Mouse (Mus musculus): ENCODE data around the gene Nrp2. TPM values are rescaled to one million over a fixed set of nuclear protein-coding genes. Genes with fewer than 3 reads are reported as not detected.

The Nrp2 gene
- polyA plus RNA-seq, 1 experiment from 2014 or later = 29.3 TPM

- Histone ChIP-seq H3K4me3 (ENCODE audit: low read depth, low read length) (no peak overlapping the region), H3K4me2 (replicated peaks; ENCODE audit: low read depth, low read length) (no peak overlapping the region), H3K9ac (ENCODE audit: low read depth, low read length) (no peak overlapping the region), H3K27ac (ENCODE audit: low read depth, low read length) (no peak overlapping the region), H3K36me3 (ENCODE audit: control insufficient read depth, insufficient read depth, low read length) (no peaks in the 10 kb centered on the region), H3K9me3 (ENCODE audit: control insufficient read depth, low read length) (no peaks in the 10 kb centered on the region), H3K4me1 (replicated peaks; ENCODE audit: control insufficient read depth, insufficient read depth, low read length) (0 out of 2 replicates have a peak, but pooled peaks cover 2% of the 10 kb centered on the region), H3K27me3 (ENCODE audit: control insufficient read depth, insufficient read depth, low read length) (no peaks in the 10 kb centered on the region)
- WGBS = 73% methylated on average over 17 of the region's 17 CpGs
- no peak for DNase-seq (ENCODE audit: low spot score)
- ATAC-seq (ENCODE audit: low FRiP score) = no peak
Observed at GRCm38 (mm10) chr1:62777320-62778235, 74.5 kb downstream of the Nrp2 start.

- 88% methylated on average over 4 of the region's 4 CpGs for WGBS
- no peak overlapping the region for H3K4me3 ChIP-seq (ENCODE audit: low read depth, low read length)
- ATAC-seq (ENCODE audit: low FRiP score) (no peak), DNase-seq (ENCODE audit: low spot score) (no peak)
- 0 out of 2 replicates have a peak, but pooled peaks cover 4% of the 10 kb centered on the region for H3K4me1 ChIP-seq (replicated peaks; ENCODE audit: control insufficient read depth, insufficient read depth, low read length)
- no peak overlapping the region for H3K4me2 ChIP-seq (replicated peaks; ENCODE audit: low read depth, low read length)
- no peaks in the 10 kb centered on the region for H3K27me3 ChIP-seq (ENCODE audit: control insufficient read depth, insufficient read depth, low read length)
- H3K36me3 ChIP-seq (ENCODE audit: control insufficient read depth, insufficient read depth, low read length) = no peaks in the 10 kb centered on the region
- no peak overlapping the region for H3K27ac ChIP-seq (ENCODE audit: low read depth, low read length)
- H3K9me3 ChIP-seq (ENCODE audit: control insufficient read depth, low read length) = no peaks in the 10 kb centered on the region
- H3K9ac ChIP-seq (ENCODE audit: low read depth, low read length) = no peak overlapping the region
Observed at GRCm38 (mm10) chr1:62778910-62779309, 75.8 kb downstream of the Nrp2 start.

- Histone ChIP-seq H3K4me2 (replicated peaks; ENCODE audit: low read depth, low read length) (no peak overlapping the region), H3K36me3 (ENCODE audit: control insufficient read depth, insufficient read depth, low read length) (no peaks in the 10 kb centered on the region), H3K9me3 (ENCODE audit: control insufficient read depth, low read length) (no peaks in the 10 kb centered on the region), H3K9ac (ENCODE audit: low read depth, low read length) (no peak overlapping the region), H3K27me3 (ENCODE audit: control insufficient read depth, insufficient read depth, low read length) (no peaks in the 10 kb centered on the region), H3K4me3 (ENCODE audit: low read depth, low read length) (no peak overlapping the region), H3K4me1 (replicated peaks; ENCODE audit: control insufficient read depth, insufficient read depth, low read length) (0 out of 2 replicates have a peak, but pooled peaks cover 4% of the 10 kb centered on the region), H3K27ac (ENCODE audit: low read depth, low read length) (no peak overlapping the region; the same call in 1 of the 2 replicates)
- ATAC-seq (ENCODE audit: low FRiP score) = no peak
- DNase-seq (ENCODE audit: low spot score) = peak; percentile 38
- 38% methylated on average over 15 of the region's 15 CpGs for WGBS
Observed at GRCm38 (mm10) chr1:62780068-62780761, 77.1 kb downstream of the Nrp2 start.

GRCm38 (mm10) chr1:62782155-62782554 lies 79.1 kb downstream of the Nrp2 start:
- DNase-seq (ENCODE audit: low spot score) = no peak
- no peak overlapping the region for H3K9ac ChIP-seq (ENCODE audit: low read depth, low read length)
- no peaks in the 10 kb centered on the region for H3K9me3 ChIP-seq (ENCODE audit: control insufficient read depth, low read length)
- no peak overlapping the region for H3K27ac ChIP-seq (ENCODE audit: low read depth, low read length)
- no peaks in the 10 kb centered on the region for H3K36me3 ChIP-seq (ENCODE audit: control insufficient read depth, insufficient read depth, low read length)
- 91% methylated on average over 2 of the region's 2 CpGs for WGBS
- no peak overlapping the region for H3K4me2 ChIP-seq (replicated peaks; ENCODE audit: low read depth, low read length)
- H3K4me1 ChIP-seq (replicated peaks; ENCODE audit: control insufficient read depth, insufficient read depth, low read length) = 0 out of 2 replicates have a peak, but pooled peaks cover 4% of the 10 kb centered on the region
- ATAC-seq (ENCODE audit: low FRiP score) = no peak
- no peak overlapping the region for H3K4me3 ChIP-seq (ENCODE audit: low read depth, low read length)
- H3K27me3 ChIP-seq (ENCODE audit: control insufficient read depth, insufficient read depth, low read length) = no peaks in the 10 kb centered on the region

- Histone ChIP-seq H3K36me3 (ENCODE audit: control insufficient read depth, insufficient read depth, low read length) (no peaks in the 10 kb centered on the region), H3K4me1 (replicated peaks; ENCODE audit: control insufficient read depth, insufficient read depth, low read length) (0 out of 2 replicates have a peak, but pooled peaks cover 4% of the 10 kb centered on the region), H3K4me3 (ENCODE audit: low read depth, low read length) (no peak overlapping the region), H3K27me3 (ENCODE audit: control insufficient read depth, insufficient read depth, low read length) (no peaks in the 10 kb centered on the region), H3K27ac (ENCODE audit: low read depth, low read length) (no peak overlapping the region), H3K9me3 (ENCODE audit: control insufficient read depth, low read length) (no peaks in the 10 kb centered on the region), H3K9ac (ENCODE audit: low read depth, low read length) (no peak overlapping the region), H3K4me2 (replicated peaks; ENCODE audit: low read depth, low read length) (no peak overlapping the region)
- ATAC-seq (ENCODE audit: low FRiP score) (no peak), DNase-seq (ENCODE audit: low spot score) (no peak)
Observed at GRCm38 (mm10) chr1:62782573-62782972, 79.5 kb downstream of the Nrp2 start.

- Histone ChIP-seq H3K27me3 (ENCODE audit: control insufficient read depth, insufficient read depth, low read length) (no peaks in the 10 kb centered on the region), H3K4me3 (ENCODE audit: low read depth, low read length) (no peak overlapping the region), H3K9ac (ENCODE audit: low read depth, low read length) (no peak overlapping the region), H3K4me2 (replicated peaks; ENCODE audit: low read depth, low read length) (no peak overlapping the region), H3K27ac (ENCODE audit: low read depth, low read length) (no peak overlapping the region), H3K36me3 (ENCODE audit: control insufficient read depth, insufficient read depth, low read length) (no peaks in the 10 kb centered on the region), H3K4me1 (replicated peaks; ENCODE audit: control insufficient read depth, insufficient read depth, low read length) (0 out of 2 replicates have a peak, but pooled peaks cover 4% of the 10 kb centered on the region), H3K9me3 (ENCODE audit: control insufficient read depth, low read length) (no peaks in the 10 kb centered on the region)
- peak; percentile 46 for DNase-seq (ENCODE audit: low spot score)
- ATAC-seq (ENCODE audit: low FRiP score) = peak; percentile 55
- WGBS = 61% methylated on average over 18 of the region's 18 CpGs
Observed at GRCm38 (mm10) chr1:62783354-62784083, 80.4 kb downstream of the Nrp2 start.

GRCm38 (mm10) chr1:62784084-62784392 lies 81.0 kb downstream of the Nrp2 start:
- Histone ChIP-seq H3K4me2 (replicated peaks; ENCODE audit: low read depth, low read length) (no peak overlapping the region), H3K4me3 (ENCODE audit: low read depth, low read length) (no peak overlapping the region), H3K27ac (ENCODE audit: low read depth, low read length) (no peak overlapping the region), H3K27me3 (ENCODE audit: control insufficient read depth, insufficient read depth, low read length) (no peaks in the 10 kb centered on the region), H3K9ac (ENCODE audit: low read depth, low read length) (no peak overlapping the region), H3K9me3 (ENCODE audit: control insufficient read depth, low read length) (no peaks in the 10 kb centered on the region), H3K4me1 (replicated peaks; ENCODE audit: control insufficient read depth, insufficient read depth, low read length) (0 out of 2 replicates have a peak, but pooled peaks cover 4% of the 10 kb centered on the region), H3K36me3 (ENCODE audit: control insufficient read depth, insufficient read depth, low read length) (no peaks in the 10 kb centered on the region)
- DNase-seq (ENCODE audit: low spot score) (no peak), ATAC-seq (ENCODE audit: low FRiP score) (peak; percentile 31; the same call in 1 of the 2 replicates)
- WGBS = 66% methylated on average over 5 of the region's 5 CpGs

GRCm38 (mm10) chr1:62786255-62786654 lies 83.2 kb downstream of the Nrp2 start:
- no peaks in the 10 kb centered on the region for H3K9me3 ChIP-seq (ENCODE audit: control insufficient read depth, low read length)
- DNase-seq (ENCODE audit: low spot score) (peak; percentile 80), ATAC-seq (ENCODE audit: low FRiP score) (no peak)
- H3K27me3 ChIP-seq (ENCODE audit: control insufficient read depth, insufficient read depth, low read length) = no peaks in the 10 kb centered on the region
- H3K27ac ChIP-seq (ENCODE audit: low read depth, low read length) = no peak overlapping the region
- 23% methylated on average over 5 of the region's 5 CpGs for WGBS
- H3K36me3 ChIP-seq (ENCODE audit: control insufficient read depth, insufficient read depth, low read length) = no peaks in the 10 kb centered on the region
- no peak overlapping the region for H3K4me3 ChIP-seq (ENCODE audit: low read depth, low read length)
- 0 out of 2 replicates have a peak, but pooled peaks cover 2% of the 10 kb centered on the region for H3K4me1 ChIP-seq (replicated peaks; ENCODE audit: control insufficient read depth, insufficient read depth, low read length)
- no peak overlapping the region for H3K4me2 ChIP-seq (replicated peaks; ENCODE audit: low read depth, low read length)
- H3K9ac ChIP-seq (ENCODE audit: low read depth, low read length) = no peak overlapping the region
